Mouse (Mus musculus): Measurements from ENCODE around the gene Clk2. TPM values are rescaled to one million over a fixed set of nuclear protein-coding genes. Genes with fewer than 3 reads are reported as not detected.

The Clk2 gene
- polyA plus RNA-seq (2017; shearing (Covaris generic)): 106 TPM

GRCm38 (mm10) chr3:89164506-89165267 lies at the start of gene Clk2:
Gene Clk2, plus strand, starts transcription at chr3:89164795.

GRCm38 (mm10) chr3:89135958-89136357 lies 28.6 kb upstream of the Clk2 start, which contains the start of gene Pklr:
Gene Pklr, plus strand, starts transcription at chr3:89136142.

GRCm38 (mm10) chr3:89159616-89160344 lies 4.8 kb upstream of the Clk2 start, which contains the start of gene Hcn3:
Gene Hcn3, minus strand, starts transcription at chr3:89160196.

GRCm38 (mm10) chr3:89177242-89178106 lies 12.9 kb downstream of the Clk2 start, which contains the start of gene Scamp3:
Gene Scamp3, plus strand, starts transcription at chr3:89177473.

GRCm38 (mm10) chr3:89183058-89183958 lies 18.7 kb downstream of the Clk2 start, which contains the start of gene Fam189b:
Gene Fam189b, plus strand, starts transcription at chr3:89183143.

GRCm38 (mm10) chr3:89202253-89203141 lies 37.9 kb downstream of the Clk2 start, which contains the start of gene Gba:
Gene Gba, plus strand, starts transcription at chr3:89202928.

GRCm38 (mm10) chr3:89214681-89215411 lies 50.3 kb downstream of the Clk2 start, which contains the start of gene Thbs3:
Gene Thbs3, plus strand, starts transcription at chr3:89215180.

Other genes starting within 250 kb of the Clk2 start
- gene Ash1l, start 214.2 kb upstream of the Clk2 start, polyA plus RNA-seq (2017; shearing (Covaris generic)): 40.8 TPM
- 146 TPM for gene Dap3, start 213.6 kb upstream of the Clk2 start, polyA plus RNA-seq (2017; shearing (Covaris generic))
- 55.7 TPM for gene Rusc1, start 71.5 kb upstream of the Clk2 start, polyA plus RNA-seq (2017; shearing (Covaris generic))
- gene Gm43738, start 63.7 kb upstream of the Clk2 start, polyA plus RNA-seq (2017; shearing (Covaris generic)): not detected
- gene Fdps, start 62.8 kb upstream of the Clk2 start, polyA plus RNA-seq (2017; shearing (Covaris generic)): 69.4 TPM
- gene Pklr, start 28.7 kb upstream of the Clk2 start, polyA plus RNA-seq (2017; shearing (Covaris generic)): not detected
- 2.3 TPM for gene Hcn3, start 4.6 kb upstream of the Clk2 start, polyA plus RNA-seq (2017; shearing (Covaris generic))
- 217 TPM for gene Scamp3, start 12.7 kb downstream of the Clk2 start, polyA plus RNA-seq (2017; shearing (Covaris generic))
- 143 TPM for gene Fam189b, start 18.3 kb downstream of the Clk2 start, polyA plus RNA-seq (2017; shearing (Covaris generic))
- 72.7 TPM for gene Gba, start 38.1 kb downstream of the Clk2 start, polyA plus RNA-seq (2017; shearing (Covaris generic))
- gene Thbs3, start 50.4 kb downstream of the Clk2 start, polyA plus RNA-seq (2017; shearing (Covaris generic)): 1.5 TPM
- 102 TPM for gene Mtx1, start 62.3 kb downstream of the Clk2 start, polyA plus RNA-seq (2017; shearing (Covaris generic))
- not detected for gene Muc1, start 64.3 kb downstream of the Clk2 start, polyA plus RNA-seq (2017; shearing (Covaris generic))
- 161 TPM for gene Krtcap2, start 81.2 kb downstream of the Clk2 start, polyA plus RNA-seq (2017; shearing (Covaris generic))
- gene Trim46, start 81.5 kb downstream of the Clk2 start, polyA plus RNA-seq (2017; shearing (Covaris generic)): 1.1 TPM
- gene Dpm3, start 94.6 kb downstream of the Clk2 start, polyA plus RNA-seq (2017; shearing (Covaris generic)): 74.9 TPM
- 189 TPM for gene Slc50a1, start 105.8 kb downstream of the Clk2 start, polyA plus RNA-seq (2017; shearing (Covaris generic))
- not detected for gene Efna1, start 116.3 kb downstream of the Clk2 start, polyA plus RNA-seq (2017; shearing (Covaris generic))
- gene Efna3, start 158.2 kb downstream of the Clk2 start, polyA plus RNA-seq (2017; shearing (Covaris generic)): not detected
- gene Efna4, start 173.2 kb downstream of the Clk2 start, polyA plus RNA-seq (2017; shearing (Covaris generic)): 0.21 TPM
- gene Adam15, start 185.2 kb downstream of the Clk2 start, polyA plus RNA-seq (2017; shearing (Covaris generic)): 11.3 TPM
- gene Dcst2, start 197.2 kb downstream of the Clk2 start, polyA plus RNA-seq (2017; shearing (Covaris generic)): 0.20 TPM
- 0.25 TPM for gene Dcst1, start 200.5 kb downstream of the Clk2 start, polyA plus RNA-seq (2017; shearing (Covaris generic))
- gene Zbtb7b, start 230.0 kb downstream of the Clk2 start, polyA plus RNA-seq (2017; shearing (Covaris generic)): 14.2 TPM
- 0.31 TPM for gene Lenep, start 238.0 kb downstream of the Clk2 start, polyA plus RNA-seq (2017; shearing (Covaris generic))
- gene Flad1, start 247.1 kb downstream of the Clk2 start, polyA plus RNA-seq (2017; shearing (Covaris generic)): 25.3 TPM

All from naive thymus-derived CD4-positive, alpha-beta T cell, adult 5 months (primary cell).